ENCODE assay signal across 14 mouse cellular contexts in genomic region chr10:87868349-87869053, GRCm38 (mm10).
"Had no signal": no experiment of that assay in that cellular context is flagged by ENCODE, and none has a peak within 500 bp of the region (broad histone marks: within the 10 kb centered on the region; RNA-seq: fewer than 3 reads in every experiment).

No protein-coding gene starts in this region.

- H3K4me2 ChIP-seq: kidney, embryonic 15.5 days; liver, embryonic 11.5 days; liver, embryonic 15.5 days; neural tube, embryonic 13.5 days had no signal

- DNase-seq: kidney, adult 2 months; kidney, postnatal 14 days; left cerebral cortex, postnatal 4 days; lung, adult 2 months; lung, postnatal 4 days; thymus, postnatal 4 days had no signal

- ATAC-seq: lung, postnatal 0 days; midbrain, embryonic 16.5 days had no signal

- H3K27me3 ChIP-seq: liver, embryonic 15.5 days; neural tube, embryonic 13.5 days had no signal

- H3K36me3 ChIP-seq: kidney, embryonic 15.5 days; liver, embryonic 15.5 days; midbrain, embryonic 10.5 days; neural tube, embryonic 13.5 days had no signal

- H3K27ac ChIP-seq: kidney, embryonic 15.5 days; liver, embryonic 15.5 days; midbrain, embryonic 10.5 days; neural tube, embryonic 13.5 days; stomach, postnatal 0 days had no signal

- H3K4me3 ChIP-seq: kidney, embryonic 15.5 days; liver, embryonic 15.5 days; midbrain, embryonic 10.5 days; neural tube, embryonic 13.5 days had no signal

- H3K9ac ChIP-seq: kidney, embryonic 15.5 days; liver, embryonic 15.5 days; neural tube, embryonic 13.5 days had no signal

- H3K9me3 ChIP-seq: kidney, embryonic 15.5 days; liver, embryonic 15.5 days; midbrain, embryonic 10.5 days; neural tube, embryonic 13.5 days had no signal

- H3K4me1 ChIP-seq: liver, embryonic 15.5 days; midbrain, embryonic 10.5 days had no signal
